Mouse (Mus musculus) lung, postnatal 0 days (tissue): Measurements from ENCODE around the gene Hectd1.

Source experiments
- CTCF ChIP-seq: IDR thresholded peaks from 2 replicates; pipeline ENCODE4 v1.5.1; 2016; ENCODE audit warnings: antibody characterized with exemption, mild to moderate bottlenecking
- EP300 ChIP-seq: IDR thresholded peaks from 2 replicates; pipeline ENCODE4 v1.6.1; 2016; ENCODE audit warnings: antibody characterized with exemption, mild to moderate bottlenecking, control low read depth

DNA sequence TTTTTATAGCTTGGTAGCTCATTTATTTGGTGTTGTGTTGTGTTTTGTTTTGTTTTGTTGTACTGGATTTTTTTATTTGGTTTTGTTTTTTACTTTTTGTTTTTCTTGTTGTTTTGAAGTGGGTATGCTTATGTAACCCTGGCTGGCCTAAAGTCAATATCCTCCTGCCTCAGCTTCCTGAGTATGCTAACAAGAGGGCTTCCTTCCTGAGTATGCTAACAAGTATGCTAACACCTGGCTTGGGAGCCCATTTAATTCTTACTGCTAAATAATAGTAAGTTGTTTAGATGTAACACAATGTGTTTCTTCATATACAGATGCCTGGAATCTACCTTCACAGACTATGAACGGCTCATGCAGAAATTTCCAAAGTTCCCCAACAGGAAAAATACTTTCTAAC lies 1.3 kb upstream of the Hectd1 start:
- no peak for TF ChIP-seq CTCF
- TF ChIP-seq EP300, result no peak
